Mouse (Mus musculus): ENCODE measurements around the gene Spg11.

DNA sequence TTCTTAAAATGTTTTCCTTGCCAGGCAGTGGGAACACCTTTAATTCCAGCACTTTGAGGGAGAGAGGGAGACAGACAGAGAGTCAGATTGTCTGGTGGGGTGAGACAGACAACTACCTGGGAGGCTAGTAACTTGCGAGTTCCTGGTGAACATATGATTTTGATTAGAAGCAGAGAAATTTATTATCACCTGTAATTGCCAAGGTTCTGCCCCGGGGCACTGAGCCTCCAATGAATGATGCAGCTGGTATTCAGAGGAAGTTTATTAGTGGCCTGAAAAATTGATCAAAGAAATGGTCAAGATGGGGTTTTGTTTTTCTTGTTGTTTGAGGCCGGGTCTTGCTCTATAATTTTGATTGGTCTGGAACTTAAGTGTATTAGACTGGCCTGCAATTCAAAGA is 109.4 kb downstream of the Spg11 start:
- TF ChIP-seq CTCF (IDR thresholded peaks at IDR 0.05; ENCODE audit: control insufficient read depth, insufficient read depth, insufficient read length) (no peak), USF1 (IDR thresholded peaks at IDR 0.05; ENCODE audit: low read depth) (no peak), CEBPB (IDR thresholded peaks at IDR 0.05; ENCODE audit: low read depth) (no peak), MAX (IDR thresholded peaks at IDR 0.05) (no peak), MYOG (IDR thresholded peaks at IDR 0.05; ENCODE audit: control insufficient read depth, extremely low read depth, insufficient read length) (no peak), FOSL1 (IDR thresholded peaks at IDR 0.05; ENCODE audit: insufficient read depth, low read length, poor library complexity, severe bottlenecking) (no peak), MYOD1 (IDR thresholded peaks at IDR 0.05; ENCODE audit: control insufficient read depth, insufficient read length, low read depth) (no peak)

Data from C2C12 (cell line).